Mouse (Mus musculus) kidney, adult 2 months (tissue): ENCODE measurements around the gene Snai1. TPM values are rescaled to one million over a fixed set of nuclear protein-coding genes. Genes with fewer than 3 reads are reported as not detected.

Source experiments
- DNase-seq: peaks from one replicate; pipeline ENCODE4 v3.0.0; 2021
- H3K27ac ChIP-seq: fragments of 200-500 bp; 2 replicates; pipeline ENCODE4 v1.5.1; 2012; ENCODE audit warnings: low read depth, low read length, control low read depth, inconsistent platforms; ENCODE audit not compliant: insufficient read depth
- H3K27me3 ChIP-seq: fragments of 200-500 bp; replicated peaks from 2 replicates; pipeline ENCODE4 v1.6.1; 2012; ENCODE audit warnings: mild to moderate bottlenecking, moderate library complexity, low read length, inconsistent platforms; ENCODE audit not compliant: control insufficient read depth, insufficient read depth
- H3K36me3 ChIP-seq: fragments of 200-500 bp; 2 replicates; pipeline ENCODE4 v1.6.1; 2012; ENCODE audit warnings: mild to moderate bottlenecking, moderate library complexity, low read length, inconsistent platforms; ENCODE audit not compliant: control insufficient read depth, insufficient read depth
- H3K4me1 ChIP-seq: fragments of 200-500 bp; 2 replicates; pipeline ENCODE4 v1.6.1; 2011; ENCODE audit warnings: low read length; ENCODE audit not compliant: control insufficient read depth, insufficient read depth
- H3K4me3 ChIP-seq: fragments of 200-500 bp; 2 replicates; pipeline ENCODE4 v1.5.1; 2011; ENCODE audit warnings: mild to moderate bottlenecking, low read depth, low read length, control low read depth; ENCODE audit not compliant: insufficient read depth
- CTCF ChIP-seq: fragments of 200-500 bp; conservative IDR thresholded peaks from 2 replicates; pipeline ENCODE4 v1.5.1; 2011; ENCODE audit warnings: low read depth, mild to moderate bottlenecking, control low read depth, low read length, moderate library complexity, mixed read lengths; ENCODE audit not compliant: insufficient read depth, insufficient read length
- POLR2A ChIP-seq: fragments of 200-500 bp; IDR thresholded peaks from one replicate; pipeline ENCODE4 v1.6.1; 2011; ENCODE audit warnings: low read depth, low read length, control low read depth
- WGBS: fragments of 180-500 bp; shearing (Covaris S2); methylation state at CpG from one replicate; pipeline ENCODE4 v1.1.7; 2018; 5-methylcytosine and 5-hydroxymethylcytosine counted together
- polyA plus RNA-seq: library from polyadenylated mRNA; depleted of rRNA; stranded (reverse); fragments of >200 nt; gene quantifications from 2 replicates; pipeline ENCODE4 v1.2.3, GENCODE M21; 2012

The Snai1 gene
- polyA plus RNA-seq, 1 experiment, result 10.4 TPM

DNA sequence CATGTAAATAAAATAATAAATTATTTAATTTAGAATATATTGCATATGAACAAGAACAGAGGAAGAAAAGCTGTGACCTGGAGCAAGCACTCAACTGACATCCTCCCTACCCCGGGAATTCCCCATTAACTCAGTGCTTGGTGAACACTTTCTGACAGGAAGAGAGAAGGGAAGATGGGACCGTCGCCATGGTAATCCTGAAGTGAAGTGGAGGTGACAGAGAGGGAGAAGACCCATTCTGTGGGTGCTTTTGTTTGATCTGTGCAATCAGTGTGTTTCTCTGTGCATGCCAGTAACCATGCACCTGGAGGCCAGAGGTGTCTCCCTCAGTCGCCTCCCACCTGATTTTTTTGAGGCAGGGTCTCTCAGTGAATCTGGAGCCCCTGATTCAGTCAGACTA is 14.3 kb downstream of the Snai1 start:
- Histone ChIP-seq H3K36me3 (no peaks in the 10 kb centered on the region), H3K27me3 (no peaks in the 10 kb centered on the region), H3K27ac (no peak overlapping the region), H3K4me1 (no peaks in the 10 kb centered on the region), H3K4me3 (no peak overlapping the region)
- DNase-seq, result no peak
- 81% methylated on average over 4 of the region's 4 CpGs for WGBS
- TF ChIP-seq POLR2A, result no peak
- no peak for TF ChIP-seq CTCF

DNA sequence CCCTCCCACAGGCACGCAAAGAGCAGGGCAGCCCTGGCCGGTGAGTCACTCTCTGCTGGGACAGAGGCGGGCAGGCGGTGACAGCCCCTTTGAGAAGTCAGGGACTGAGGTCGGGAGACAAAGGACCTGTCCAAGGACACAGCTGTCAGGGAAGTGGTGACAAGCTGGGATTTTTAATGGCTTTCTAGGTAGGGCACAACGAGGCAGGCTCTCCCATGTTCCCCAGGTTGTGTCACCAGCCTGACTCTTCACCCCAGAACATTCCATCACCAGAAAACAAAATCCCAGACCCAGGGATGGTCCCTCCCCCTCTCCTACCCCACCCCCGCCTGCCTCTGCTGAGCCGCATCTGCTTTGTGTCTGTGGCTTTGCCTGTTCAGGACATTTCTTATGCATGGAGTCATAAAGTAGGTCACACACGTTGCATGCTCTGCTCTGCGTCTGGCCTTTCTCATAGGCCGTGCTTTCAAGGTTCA is 15.0 kb downstream of the Snai1 start:
- DNase-seq, result no peak
- Histone ChIP-seq H3K27me3 (no peaks in the 10 kb centered on the region), H3K4me1 (no peaks in the 10 kb centered on the region), H3K4me3 (no peak overlapping the region), H3K36me3 (no peaks in the 10 kb centered on the region), H3K27ac (no peak overlapping the region)
- TF ChIP-seq CTCF, result no peak
- TF ChIP-seq POLR2A, result no peak
- 58% methylated on average over 11 of the region's 11 CpGs for WGBS

DNA sequence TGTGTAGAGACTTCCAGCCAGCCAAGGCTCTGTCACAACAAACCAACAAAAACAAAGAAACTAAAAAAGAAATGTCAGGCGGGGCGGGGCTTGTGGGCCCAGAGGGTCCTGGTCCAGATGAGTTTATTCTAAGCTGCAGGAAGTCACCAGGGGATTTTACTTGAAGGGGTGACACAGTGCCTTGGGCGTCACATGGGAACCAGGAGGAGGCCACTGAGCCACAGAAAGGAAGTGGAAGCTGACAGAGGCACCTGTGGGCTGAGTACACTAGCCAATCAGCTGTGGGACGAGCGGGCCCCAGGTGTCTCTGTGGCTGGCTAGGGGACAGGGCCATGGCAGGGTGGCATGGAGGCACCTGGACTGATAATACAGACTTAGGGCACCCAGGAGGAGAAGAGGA is 17.8 kb downstream of the Snai1 start:
- H3K4me1 ChIP-seq, result no peaks in the 10 kb centered on the region
- H3K27ac ChIP-seq, result no peak overlapping the region
- H3K4me3 ChIP-seq, result no peak overlapping the region
- no peaks in the 10 kb centered on the region for H3K36me3 ChIP-seq
- H3K27me3 ChIP-seq, result no peaks in the 10 kb centered on the region
- no peak for TF ChIP-seq POLR2A
- no peak for TF ChIP-seq CTCF
- 94% methylated on average over 5 of the region's 5 CpGs for WGBS
- no peak for DNase-seq

DNA sequence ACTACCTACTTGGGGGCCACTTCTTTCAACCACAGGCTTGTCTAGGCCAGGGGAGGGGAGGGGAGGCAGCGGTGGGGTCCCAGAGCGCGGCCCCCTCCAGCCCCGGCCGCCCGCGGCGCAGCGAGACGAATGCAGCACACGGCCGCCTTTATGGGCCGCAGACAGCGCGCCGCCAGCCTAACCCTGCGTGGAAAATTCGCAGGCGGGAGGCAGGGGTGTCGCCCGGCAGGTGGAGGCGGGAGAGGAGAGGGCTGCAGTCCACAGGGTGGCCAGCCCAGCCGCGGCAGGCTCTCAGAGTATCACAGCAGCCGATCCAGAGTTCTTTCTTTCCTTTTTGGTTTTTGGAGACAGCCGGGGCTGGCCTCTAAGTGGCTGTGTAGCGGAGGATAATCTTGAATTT is 21.4 kb downstream of the Snai1 start:
- no peaks in the 10 kb centered on the region for H3K36me3 ChIP-seq
- H3K27ac ChIP-seq, result no peak overlapping the region
- H3K4me3 ChIP-seq, result no peak overlapping the region
- DNase-seq, result no peak
- H3K27me3 ChIP-seq, result no peaks in the 10 kb centered on the region
- H3K4me1 ChIP-seq, result no peaks in the 10 kb centered on the region
- WGBS, result 28% methylated on average over 27 of the region's 27 CpGs
- TF ChIP-seq CTCF (no peak), POLR2A (no peak)

GRCm38 (mm10) chr2:167562101-167562500 is 24.1 kb downstream of the Snai1 start:
- TF ChIP-seq CTCF (no peak), POLR2A (no peak)
- Histone ChIP-seq H3K36me3 (no peaks in the 10 kb centered on the region), H3K4me1 (no peaks in the 10 kb centered on the region), H3K27ac (no peak overlapping the region), H3K4me3 (no peak overlapping the region), H3K27me3 (no peaks in the 10 kb centered on the region)
- WGBS, result 36% methylated on average over 8 of the region's 8 CpGs
- DNase-seq, result peak; percentile 46

DNA sequence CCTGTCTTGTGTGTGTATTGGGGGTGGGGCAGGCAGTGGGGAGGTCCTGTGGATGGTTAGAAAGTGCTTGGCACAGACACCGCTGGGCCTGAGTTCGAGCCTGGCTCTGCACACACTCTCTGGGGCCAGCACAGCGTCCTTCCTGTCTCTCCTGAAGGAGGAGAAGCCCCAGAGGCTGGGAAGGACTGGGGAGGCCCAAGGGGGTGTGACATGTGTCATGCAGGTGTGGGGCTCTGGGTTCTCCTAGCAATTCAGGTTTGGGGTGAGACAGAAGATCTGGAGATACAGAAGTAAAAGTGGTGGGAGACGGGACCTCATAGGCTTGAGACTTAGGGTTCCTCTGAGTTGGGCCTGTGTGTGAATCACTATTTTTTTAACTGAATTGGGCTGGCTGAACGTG is 25.0 kb downstream of the Snai1 start:
- no peaks in the 10 kb centered on the region for H3K36me3 ChIP-seq
- 77% methylated on average over 5 of the region's 5 CpGs for WGBS
- DNase-seq, result no peak
- no peak overlapping the region for H3K4me3 ChIP-seq
- no peak overlapping the region for H3K27ac ChIP-seq
- no peak for TF ChIP-seq POLR2A
- TF ChIP-seq CTCF, result no peak
- H3K4me1 ChIP-seq, result no peaks in the 10 kb centered on the region
- no peaks in the 10 kb centered on the region for H3K27me3 ChIP-seq

DNA sequence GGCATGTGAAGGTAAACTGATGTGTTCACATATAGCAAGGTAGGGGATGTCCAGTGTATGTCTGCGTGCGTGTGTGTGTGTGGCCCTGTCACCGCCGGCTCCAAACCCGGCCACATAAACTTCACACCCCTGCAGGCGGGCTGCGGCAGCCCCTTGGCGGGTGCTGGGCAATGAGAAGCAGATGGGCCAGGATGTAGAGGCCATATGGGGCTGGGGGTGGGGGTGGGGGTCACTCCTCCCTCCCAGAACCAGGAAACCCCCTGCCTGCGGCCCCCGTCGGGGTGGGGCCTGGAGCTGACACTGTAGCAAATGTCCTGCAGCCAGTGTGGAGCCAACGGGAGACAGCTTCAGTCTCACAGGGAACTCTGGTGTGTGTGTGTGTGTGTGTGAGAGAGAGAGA is 25.7 kb downstream of the Snai1 start:
- Histone ChIP-seq H3K4me1 (no peaks in the 10 kb centered on the region), H3K27me3 (no peaks in the 10 kb centered on the region), H3K4me3 (no peak overlapping the region), H3K36me3 (no peaks in the 10 kb centered on the region), H3K27ac (no peak overlapping the region)
- no peak for DNase-seq
- WGBS, result 63% methylated on average over 12 of the region's 12 CpGs
- no peak for TF ChIP-seq POLR2A
- TF ChIP-seq CTCF, result no peak

- no peaks in the 10 kb centered on the region for H3K4me1 ChIP-seq
- peak; percentile 38 for DNase-seq
- no peak overlapping the region for H3K4me3 ChIP-seq
- no peak overlapping the region for H3K27ac ChIP-seq
- H3K27me3 ChIP-seq, result no peaks in the 10 kb centered on the region
- no peaks in the 10 kb centered on the region for H3K36me3 ChIP-seq
- WGBS, result 81% methylated on average over 13 of the region's 13 CpGs
- TF ChIP-seq CTCF, result no peak
- TF ChIP-seq POLR2A, result no peak
Observed at GRCm38 (mm10) chr2:167564551-167565311, 26.7 kb downstream of the Snai1 start.
